Mouse (Mus musculus) spleen, postnatal 14 days (tissue): ENCODE data around the gene Esyt3.

Experiments
- DNase-seq, 2 experiments: peaks; one replicate each; pipeline ENCODE4 v3.0.0; 2021 to 2022; ENCODE audit warnings: low spot score in 2 of 2

The Esyt3 gene

DNA sequence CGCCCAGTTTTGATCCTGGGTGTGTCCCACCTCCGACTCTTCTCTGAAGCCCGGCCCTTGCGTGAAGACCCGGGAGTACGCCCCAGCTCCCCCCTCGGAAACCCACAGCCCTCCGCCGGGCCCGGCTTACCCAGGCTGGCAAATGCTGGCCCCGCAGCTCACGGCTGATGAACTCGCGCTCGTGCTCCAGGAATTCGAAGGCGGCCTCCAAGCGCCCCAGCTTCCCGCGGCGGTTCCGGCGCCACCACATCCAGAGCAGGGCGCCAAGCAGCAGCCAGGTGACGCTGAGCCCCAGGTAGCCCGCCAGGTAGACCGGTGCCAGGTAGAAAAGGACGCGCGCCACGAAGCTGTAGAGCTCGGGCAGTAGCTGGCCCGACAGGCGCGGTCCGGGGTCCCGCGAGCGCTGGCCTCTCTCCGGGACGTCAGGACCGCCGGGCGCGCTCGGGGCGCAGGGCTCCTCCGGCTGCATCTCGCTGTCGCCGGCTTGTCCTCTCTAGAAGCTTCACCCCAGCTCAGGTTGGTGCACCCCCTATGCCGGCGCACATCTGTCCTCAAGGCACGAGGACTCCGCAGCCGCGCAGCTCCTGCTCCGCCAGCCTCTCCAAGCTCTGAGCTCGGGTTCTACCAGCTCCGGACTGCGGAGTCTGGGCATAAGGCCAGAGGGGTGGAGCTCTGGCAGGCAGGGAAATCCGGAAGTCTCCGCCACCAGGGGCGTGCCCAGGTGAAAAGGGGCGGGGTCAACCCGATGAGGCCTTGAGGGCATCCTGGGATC is at the start of gene Esyt3:
Esyt3 (minus strand) TSS at position 637 of the 772 bp plus-strand sequence.
- DNase-seq: no peak

DNA sequence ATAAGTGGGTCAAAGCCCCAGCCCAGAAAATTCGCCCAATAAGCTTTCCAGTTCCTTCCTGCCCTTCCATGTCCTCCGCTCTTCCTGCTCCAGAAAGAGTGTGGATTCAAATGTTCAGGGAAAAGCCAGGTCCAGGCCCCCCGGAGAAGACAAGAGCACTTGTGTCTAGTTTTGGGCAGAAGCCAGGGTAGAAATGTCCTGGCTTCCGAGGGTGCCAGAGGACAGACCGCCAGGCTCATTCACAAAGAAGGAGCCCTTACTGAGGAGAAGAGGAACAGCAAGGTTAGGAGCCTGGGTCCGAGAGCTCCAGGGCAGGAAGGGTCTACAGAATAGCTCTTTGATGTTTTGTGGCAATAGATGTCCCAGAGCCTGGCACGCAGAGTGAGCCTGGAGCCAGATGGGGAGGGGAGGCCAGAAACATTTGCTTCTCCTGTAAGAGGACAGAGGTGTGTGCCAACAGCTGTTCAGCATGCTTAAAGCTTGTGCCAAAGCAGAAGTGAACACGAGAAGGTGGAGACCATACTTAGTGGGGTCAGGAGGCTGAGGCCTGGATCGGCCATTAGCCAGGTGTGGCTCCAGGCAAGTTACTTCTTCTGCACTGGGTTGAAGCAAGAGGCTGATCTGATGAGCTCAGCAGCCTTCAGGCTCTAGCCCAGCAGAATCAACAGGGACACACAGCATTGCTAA is 43.1 kb upstream of the Esyt3 start:
- no peak for DNase-seq

DNA sequence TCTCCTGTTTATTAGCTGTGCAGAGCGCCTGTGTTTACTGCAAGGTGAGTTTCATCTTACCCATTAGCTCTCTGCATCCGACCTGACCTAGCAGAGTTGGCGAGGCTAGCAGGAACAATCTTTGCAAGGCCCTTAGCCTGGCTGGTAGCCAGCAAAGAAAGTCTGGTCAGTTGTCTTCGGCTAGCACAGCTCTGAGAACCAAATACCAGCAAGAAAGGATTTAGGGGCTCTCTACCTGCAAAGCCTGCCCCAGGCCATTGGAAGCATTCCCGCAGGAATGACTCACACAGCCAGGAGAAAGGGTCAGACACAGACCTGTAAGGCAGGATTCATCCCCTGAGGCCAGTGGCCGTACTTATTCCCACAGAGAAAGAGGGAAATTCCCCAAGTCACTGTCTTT is 42.4 kb upstream of the Esyt3 start:
- no peak for DNase-seq

GRCm38 (mm10) chr9:99397056-99397815 is 38.9 kb upstream of the Esyt3 start:
- no peak for DNase-seq

GRCm38 (mm10) chr9:99394366-99394765 is 36.0 kb upstream of the Esyt3 start:
- no peak for DNase-seq

- no peak for DNase-seq
These were observed 34.8 kb upstream of the Esyt3 start for GRCm38 (mm10) chr9:99393146-99393545.

- DNase-seq: no peak
These were observed 33.2 kb upstream of the Esyt3 start for GRCm38 (mm10) chr9:99391557-99391956.

DNA sequence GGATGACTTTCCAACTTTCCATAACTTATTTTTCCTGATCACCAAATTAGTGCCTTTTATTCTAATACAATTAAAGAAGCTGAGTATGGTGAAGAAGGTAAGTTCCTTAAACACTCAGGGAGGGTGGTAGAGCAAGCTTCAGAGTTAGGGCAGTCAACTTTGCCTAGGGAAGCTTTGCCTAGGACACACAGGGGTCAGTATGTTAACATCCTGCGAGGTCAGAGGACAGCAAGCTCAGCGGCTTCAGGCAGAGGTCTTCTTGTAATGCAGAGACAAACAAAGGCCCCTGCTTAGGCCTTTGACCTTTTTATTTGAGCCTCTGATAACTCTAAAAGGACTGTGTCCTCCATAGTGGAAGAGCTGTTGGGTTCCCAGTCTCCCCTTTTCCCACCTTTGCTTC is 32.4 kb upstream of the Esyt3 start:
- no peak for DNase-seq

GRCm38 (mm10) chr9:99390201-99390600 is 31.8 kb upstream of the Esyt3 start:
- no peak for DNase-seq

DNA sequence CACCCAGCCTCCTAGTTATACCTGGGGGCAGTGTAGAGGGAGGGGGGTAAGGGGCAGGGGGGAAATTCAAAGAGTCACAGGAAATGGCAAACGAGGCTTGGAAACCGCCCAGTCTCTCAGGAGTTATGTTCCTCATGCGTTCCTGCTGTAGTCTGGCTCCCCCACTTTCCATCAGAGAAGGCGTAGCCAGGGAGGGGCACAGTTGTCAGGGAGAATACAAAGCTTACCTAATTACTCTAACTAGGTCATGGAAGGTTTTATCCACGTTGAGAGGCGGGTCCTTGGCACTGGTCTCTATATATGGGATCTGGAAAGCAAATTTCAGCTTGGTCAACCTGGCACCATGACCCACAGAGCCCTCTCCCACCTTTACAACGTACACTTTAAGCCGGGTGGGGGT is 31.1 kb upstream of the Esyt3 start:
- DNase-seq: no peak

DNA sequence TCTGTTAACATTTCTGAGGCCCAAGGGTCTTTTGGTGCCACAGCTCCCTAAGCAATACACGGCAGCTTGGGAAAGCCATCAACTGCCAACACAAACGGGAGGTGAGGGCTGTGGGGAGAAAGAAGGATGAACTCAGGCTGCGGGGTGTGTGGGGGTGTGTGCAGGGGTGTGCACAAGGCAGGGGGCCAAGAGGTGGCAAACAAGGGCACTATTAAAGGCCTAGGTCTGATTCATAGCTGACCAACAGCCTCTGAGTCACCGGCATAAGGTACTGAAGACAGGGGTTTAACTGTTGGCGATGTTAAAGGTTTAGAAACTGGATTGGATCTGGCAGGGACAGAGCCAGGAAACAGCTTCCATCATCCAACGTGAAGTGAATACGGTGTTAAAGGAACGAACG is 30.5 kb upstream of the Esyt3 start:
- no peak for DNase-seq

- no peak for DNase-seq
These were observed 29.7 kb upstream of the Esyt3 start for GRCm38 (mm10) chr9:99388078-99388477.

GRCm38 (mm10) chr9:99382556-99382955 is 24.2 kb upstream of the Esyt3 start:
- peak in 1 of 2 experiments; percentile 4 for DNase-seq

GRCm38 (mm10) chr9:99379194-99379593 is 20.8 kb upstream of the Esyt3 start:
- DNase-seq: no peak

- peak in 1 of 2 experiments; percentile 32 for DNase-seq
These were observed 18.4 kb upstream of the Esyt3 start for GRCm38 (mm10) chr9:99376591-99377418.

GRCm38 (mm10) chr9:99368431-99368830 is 10.1 kb upstream of the Esyt3 start:
- DNase-seq: no peak

GRCm38 (mm10) chr9:99365906-99366305 is 7.5 kb upstream of the Esyt3 start:
- DNase-seq: no peak

DNA sequence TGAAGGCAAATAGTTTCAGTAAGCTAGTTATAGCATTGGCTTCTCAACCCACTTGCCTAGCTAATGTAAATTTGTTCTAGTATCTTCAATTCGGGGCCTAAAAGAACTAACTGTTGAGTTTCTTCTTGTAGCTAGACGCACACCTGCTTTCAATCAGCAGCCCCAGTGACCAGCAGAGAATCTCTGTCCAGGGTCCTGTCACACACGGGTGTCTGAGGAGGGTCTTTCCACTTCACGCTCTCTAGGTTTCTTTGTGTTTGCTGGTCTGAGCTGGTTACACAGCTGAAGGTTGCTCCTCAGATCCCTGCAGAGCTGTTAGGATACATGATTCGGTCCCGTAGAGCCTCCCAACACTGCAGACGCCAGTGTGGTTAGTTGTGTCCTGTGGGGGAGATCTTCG is 4.7 kb upstream of the Esyt3 start:
- DNase-seq: no peak

DNA sequence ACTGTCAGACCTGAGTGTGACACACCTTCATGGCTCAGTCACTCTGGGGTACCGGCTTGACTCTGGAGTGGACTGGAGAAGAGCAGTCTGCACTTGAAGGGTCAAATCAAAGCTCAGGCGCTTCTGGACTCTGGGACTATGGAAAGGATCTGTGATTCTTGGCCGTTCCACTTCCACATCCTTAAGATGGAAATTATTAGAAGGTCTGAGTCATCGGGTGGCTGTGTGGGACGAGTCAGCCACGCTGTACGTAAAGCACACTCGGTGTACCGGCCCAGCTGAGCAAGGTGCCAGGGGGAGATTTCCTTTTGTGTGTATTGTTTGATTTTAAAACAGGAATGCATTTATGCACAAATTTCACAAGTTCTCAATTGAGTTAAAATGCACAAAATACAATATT is 3.6 kb upstream of the Esyt3 start:
- DNase-seq: no peak

- DNase-seq: no peak
These were observed 655 bp upstream of the Esyt3 start for GRCm38 (mm10) chr9:99359012-99359411.

- DNase-seq: no peak
These were observed 816 bp downstream of the Esyt3 start for GRCm38 (mm10) chr9:99357561-99357920.

DNA sequence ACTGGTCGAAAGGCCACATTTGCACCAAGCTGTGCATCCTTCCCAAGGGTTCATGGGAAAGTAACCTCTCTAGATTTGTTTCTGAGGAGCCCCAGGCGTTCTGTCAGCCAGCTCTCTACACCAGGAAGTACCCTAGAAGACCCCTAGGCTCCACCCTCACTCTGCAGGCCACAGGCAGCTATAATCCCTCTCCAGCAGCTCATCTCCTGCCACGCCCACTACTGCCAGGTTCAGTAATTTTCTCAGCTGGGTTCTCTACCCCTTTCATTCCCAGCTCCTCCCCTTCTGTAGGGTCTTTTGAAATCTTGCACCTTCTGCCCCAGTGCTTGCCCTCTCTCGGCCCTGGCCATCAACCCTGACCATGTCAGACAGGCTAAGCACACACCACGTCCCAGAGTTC is 2.4 kb downstream of the Esyt3 start:
- DNase-seq: no peak
